Mouse (Mus musculus): Measurements from ENCODE around the gene Slc1a5.

DNA sequence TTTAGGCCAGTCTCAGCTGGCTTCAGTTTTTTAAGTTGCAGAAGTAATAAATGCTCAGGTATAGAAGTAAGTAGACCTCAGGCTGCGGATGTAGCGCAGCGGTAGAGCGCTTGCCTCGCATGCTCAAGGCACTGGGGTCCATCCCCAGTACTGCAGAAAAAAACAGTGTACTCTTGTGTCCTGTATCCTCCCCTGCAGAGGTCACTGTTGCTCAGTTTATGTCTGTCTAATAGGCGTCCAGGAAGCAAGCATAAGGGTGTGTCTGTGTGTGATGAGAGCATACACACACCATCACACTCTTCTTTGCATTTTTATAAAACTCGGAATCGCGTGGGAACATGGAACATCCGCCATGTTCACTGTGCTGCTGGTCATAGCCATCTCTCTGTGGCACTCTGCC, 44.6 kb downstream of the Slc1a5 start:
- no peak for TF ChIP-seq MAX (IDR thresholded peaks at IDR 0.05; ENCODE audit: low read length)
- TF ChIP-seq CTCF (conservative IDR thresholded peaks at IDR 0.05 in 1 of 2, IDR thresholded peaks at IDR 0.05 in 1 of 2; ENCODE audit: low read depth in 2 of 2, low read length in 2 of 2), result peak; percentile 17 to 73; a peak in 3 of 4 replicates
